Mouse (Mus musculus): Measurements from ENCODE around the gene Rnase12.

Rnase12 gene

GRCm38 (mm10) chr14:51057401-51057831 lies at the start of gene Rnase12:
Gene Rnase12, minus strand, starts transcription at chr14:51057661.
- DNase-seq (ENCODE audit: low spot score) = no peak

- DNase-seq (ENCODE audit: low spot score) = no peak
Measured at GRCm38 (mm10) chr14:51106449-51106967, 49.0 kb upstream of the Rnase12 start.

GRCm38 (mm10) chr14:51104366-51104765 lies 46.9 kb upstream of the Rnase12 start:
- no peak for DNase-seq (ENCODE audit: low spot score)

GRCm38 (mm10) chr14:51103217-51103616 lies 45.8 kb upstream of the Rnase12 start:
- DNase-seq (ENCODE audit: low spot score) = peak; percentile 86

GRCm38 (mm10) chr14:51101284-51101683 lies 43.8 kb upstream of the Rnase12 start:
- DNase-seq (ENCODE audit: low spot score) = no peak

GRCm38 (mm10) chr14:51098921-51099320 lies 41.5 kb upstream of the Rnase12 start:
- DNase-seq (ENCODE audit: low spot score) = no peak

- peak; percentile 96 for DNase-seq (ENCODE audit: low spot score)
Measured at GRCm38 (mm10) chr14:51098300-51098699, 40.8 kb upstream of the Rnase12 start.

GRCm38 (mm10) chr14:51095736-51096524 lies 38.5 kb upstream of the Rnase12 start:
- DNase-seq (ENCODE audit: low spot score) = no peak

GRCm38 (mm10) chr14:51094921-51095320 lies 37.5 kb upstream of the Rnase12 start:
- DNase-seq (ENCODE audit: low spot score) = no peak

- DNase-seq (ENCODE audit: low spot score) = peak; percentile 46
Measured at GRCm38 (mm10) chr14:51094096-51094875, 36.8 kb upstream of the Rnase12 start.

GRCm38 (mm10) chr14:51093496-51093895 lies 36.0 kb upstream of the Rnase12 start:
- DNase-seq (ENCODE audit: low spot score) = no peak

GRCm38 (mm10) chr14:51092073-51092620 lies 34.7 kb upstream of the Rnase12 start:
- no peak for DNase-seq (ENCODE audit: low spot score)

GRCm38 (mm10) chr14:51090921-51091900 lies 33.8 kb upstream of the Rnase12 start, which contains the start of the genes Rnase4 and Ang:
Gene Rnase4, plus strand, starts transcription at chr14:51091077.
Gene Ang, plus strand, starts transcription at chr14:51091150.
- DNase-seq (ENCODE audit: low spot score) = peak; percentile 44

- peak; percentile 88 for DNase-seq (ENCODE audit: low spot score)
Measured at GRCm38 (mm10) chr14:51090077-51090781, 32.8 kb upstream of the Rnase12 start.

- no peak for DNase-seq (ENCODE audit: low spot score)
Measured at GRCm38 (mm10) chr14:51089674-51090076, 32.2 kb upstream of the Rnase12 start.

GRCm38 (mm10) chr14:51088970-51089673 lies 31.7 kb upstream of the Rnase12 start:
- peak; percentile 99 for DNase-seq (ENCODE audit: low spot score)

GRCm38 (mm10) chr14:51088166-51088969 lies 30.9 kb upstream of the Rnase12 start:
- peak; percentile 88 for DNase-seq (ENCODE audit: low spot score)

- no peak for DNase-seq (ENCODE audit: low spot score)
Measured at GRCm38 (mm10) chr14:51087762-51088161, 30.3 kb upstream of the Rnase12 start.

- no peak for DNase-seq (ENCODE audit: low spot score)
Measured at GRCm38 (mm10) chr14:51085911-51086310, 28.4 kb upstream of the Rnase12 start.
